Mouse (Mus musculus) ovary, adult 18-20 months (tissue): ENCODE data around the gene Sik3.

Source experiments
- DNase-seq: peaks from one replicate; pipeline ENCODE4 v3.0.0; 2022; ENCODE audit warnings: low spot score, mixed read lengths

Gene Sik3

DNA sequence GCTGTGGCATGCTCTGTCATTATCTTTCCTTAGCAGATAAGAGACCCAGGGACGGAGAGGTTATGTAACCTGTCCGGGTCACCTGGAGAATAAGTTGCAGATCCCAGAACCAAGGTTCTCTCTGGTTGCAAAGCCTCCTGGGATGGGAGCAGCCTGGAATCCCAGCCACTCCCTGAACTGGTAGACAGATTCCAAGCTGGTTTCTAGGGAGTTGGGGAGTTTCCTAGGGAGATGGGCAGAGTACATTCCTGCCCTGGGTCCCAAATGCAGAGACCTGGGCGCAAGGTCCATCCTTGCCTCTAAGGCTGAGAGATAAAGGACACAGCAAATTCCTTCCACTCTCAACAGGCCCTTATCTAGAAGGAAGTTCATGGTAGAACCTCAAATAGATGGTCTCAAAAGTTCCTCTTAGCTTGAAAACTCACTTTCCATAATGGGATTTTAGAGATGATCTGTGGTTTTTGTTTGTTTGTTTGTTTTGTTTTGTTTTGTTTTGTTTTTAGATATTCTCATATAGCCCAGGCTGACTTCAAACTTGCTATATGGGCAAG is 214.5 kb downstream of the Sik3 start:
- no peak for DNase-seq

DNA sequence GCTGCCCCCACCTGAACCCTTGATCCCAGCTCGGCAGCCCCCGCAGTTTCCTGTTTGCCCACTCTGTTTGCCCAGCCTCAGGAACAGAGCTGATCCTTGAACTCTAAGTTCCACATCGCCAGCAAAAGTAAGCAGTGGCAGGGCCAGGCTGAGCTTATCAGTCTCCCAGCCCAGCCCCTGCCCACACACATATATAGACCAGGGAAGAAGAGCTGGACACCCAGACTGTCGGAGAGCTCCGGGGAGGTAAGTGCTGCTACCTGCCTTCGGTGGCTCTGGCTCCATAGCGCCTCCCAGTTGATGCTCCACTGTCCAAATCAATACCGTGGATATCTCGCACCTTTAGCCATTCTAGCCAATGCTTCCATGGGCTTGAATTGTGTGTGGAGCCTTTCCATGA is 215.9 kb downstream of the Sik3 start, which contains the start of gene Apoa1:
TSS of gene Apoa1 (plus strand) at position 90 of the 400 bp plus-strand sequence.
- DNase-seq, result no peak

DNA sequence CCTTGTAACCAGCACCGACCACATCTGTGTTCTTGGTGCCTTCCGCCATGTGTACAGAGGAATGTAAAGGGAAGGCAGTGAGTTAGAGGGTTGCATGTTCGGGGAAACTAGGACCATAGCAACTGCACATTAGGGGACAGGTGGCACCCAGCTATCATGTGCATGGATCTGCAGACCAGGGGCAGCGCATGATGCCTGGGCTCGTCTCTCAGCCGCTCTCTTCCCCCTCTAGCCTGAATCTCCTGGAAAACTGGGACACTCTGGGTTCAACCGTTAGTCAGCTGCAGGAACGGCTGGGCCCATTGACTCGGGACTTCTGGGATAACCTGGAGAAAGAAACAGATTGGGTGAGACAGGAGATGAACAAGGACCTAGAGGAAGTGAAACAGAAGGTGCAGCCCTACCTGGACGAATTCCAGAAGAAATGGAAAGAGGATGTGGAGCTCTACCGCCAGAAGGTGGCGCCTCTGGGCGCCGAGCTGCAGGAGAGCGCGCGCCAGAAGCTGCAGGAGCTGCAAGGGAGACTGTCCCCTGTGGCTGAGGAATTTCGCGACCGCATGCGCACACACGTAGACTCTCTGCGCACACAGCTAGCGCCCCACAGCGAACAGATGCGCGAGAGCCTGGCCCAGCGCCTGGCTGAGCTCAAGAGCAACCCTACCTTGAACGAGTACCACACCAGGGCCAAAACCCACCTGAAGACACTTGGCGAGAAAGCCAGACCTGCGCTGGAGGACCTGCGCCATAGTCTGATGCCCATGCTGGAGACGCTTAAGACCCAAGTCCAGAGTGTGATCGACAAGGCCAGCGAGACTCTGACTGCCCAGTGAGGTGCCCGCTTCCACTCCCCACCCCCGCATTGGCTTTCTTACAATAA is 217.2 kb downstream of the Sik3 start:
- DNase-seq, result peak; percentile 73

DNA sequence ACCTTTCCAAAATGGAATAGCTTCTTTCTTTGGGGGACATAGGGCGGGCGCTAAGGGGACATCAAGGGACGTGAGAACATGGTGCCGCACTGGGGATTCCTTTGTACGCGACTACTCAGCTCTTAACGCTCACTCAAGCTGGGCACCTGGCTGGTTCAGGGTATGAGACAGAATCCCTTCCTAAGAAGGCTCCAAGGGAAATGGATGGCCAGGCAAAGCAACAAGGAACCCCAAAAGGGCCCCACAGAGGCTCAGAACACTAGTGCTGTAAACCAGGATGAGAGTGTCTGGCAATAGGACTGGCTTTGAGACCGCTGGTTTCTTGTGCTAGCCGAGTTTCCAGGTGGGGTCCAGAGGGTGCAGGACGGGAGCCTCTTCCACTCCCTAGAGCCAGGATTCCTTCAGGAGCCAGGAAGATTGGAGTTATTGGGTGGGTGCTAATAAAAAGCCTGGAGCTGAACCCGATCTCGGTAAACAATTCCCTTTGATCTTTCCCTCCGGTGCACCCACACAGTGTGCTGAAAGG is 217.9 kb downstream of the Sik3 start:
- DNase-seq, result no peak

DNA sequence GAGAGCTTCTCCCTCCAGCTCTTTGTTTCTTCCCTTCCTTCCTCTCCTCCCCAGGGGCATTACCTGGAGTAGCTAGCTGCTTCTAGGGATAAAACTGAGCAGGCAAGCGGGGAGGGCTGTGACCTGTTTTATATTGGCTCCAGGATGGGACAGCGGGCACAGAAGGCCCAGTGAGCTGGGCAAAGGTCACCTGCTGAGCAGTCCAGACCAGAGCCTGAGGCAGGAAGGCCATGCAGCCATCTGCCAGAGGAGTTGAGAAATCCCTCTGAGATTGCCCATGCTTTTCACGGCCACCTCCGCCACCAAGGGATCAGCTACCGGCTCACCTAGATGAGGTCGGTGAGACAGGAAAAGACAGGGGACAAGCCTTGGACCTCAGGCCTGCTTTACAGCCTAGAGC is 222.6 kb downstream of the Sik3 start:
- DNase-seq, result no peak

DNA sequence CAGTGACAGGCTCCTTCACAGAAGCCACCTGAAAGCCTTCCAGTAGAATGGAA is 222.8 kb downstream of the Sik3 start, which contains the start of gene Apoc3:
TSS of gene Apoc3 (minus strand) at position 41 of the 53 bp plus-strand sequence.
- DNase-seq, result no peak

DNA sequence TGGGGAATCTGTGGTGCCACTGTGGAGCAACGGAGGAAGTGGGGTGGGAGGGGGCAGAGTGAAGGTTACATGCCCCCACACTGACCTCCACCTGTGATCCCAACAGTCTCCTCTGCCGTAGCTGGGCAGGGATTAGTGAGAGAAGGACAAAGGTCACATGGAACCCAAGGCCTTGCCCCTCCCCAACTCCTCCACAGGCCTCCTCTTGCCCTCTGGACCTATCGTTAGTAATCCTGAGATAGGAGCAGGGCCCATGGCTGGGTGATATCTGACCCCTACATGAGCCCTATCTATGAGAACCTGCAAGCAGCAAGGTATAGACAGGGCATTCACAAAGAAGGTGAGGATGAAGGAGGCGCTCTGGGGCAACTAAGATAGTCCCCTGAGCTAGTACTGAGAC is 223.0 kb downstream of the Sik3 start:
- no peak for DNase-seq

DNA sequence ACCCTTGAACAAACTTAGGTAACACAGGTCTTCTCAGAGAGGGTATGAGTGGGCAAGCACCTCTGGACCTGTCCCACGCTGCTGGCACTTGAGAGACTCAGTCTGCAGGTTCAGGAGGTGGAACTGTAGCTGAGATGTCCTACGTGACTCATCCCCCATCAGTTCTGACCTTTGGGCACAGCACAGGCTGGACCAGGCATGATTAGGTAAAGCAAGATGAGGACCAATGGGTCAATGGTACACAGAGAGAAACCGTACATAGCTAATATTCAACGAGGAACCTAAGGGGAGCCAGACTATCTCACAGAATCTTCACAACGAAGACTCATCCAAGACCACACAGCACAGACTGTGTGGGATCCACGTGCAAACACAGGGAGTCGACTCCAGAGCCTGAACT is 226.2 kb downstream of the Sik3 start:
- DNase-seq, result no peak

DNA sequence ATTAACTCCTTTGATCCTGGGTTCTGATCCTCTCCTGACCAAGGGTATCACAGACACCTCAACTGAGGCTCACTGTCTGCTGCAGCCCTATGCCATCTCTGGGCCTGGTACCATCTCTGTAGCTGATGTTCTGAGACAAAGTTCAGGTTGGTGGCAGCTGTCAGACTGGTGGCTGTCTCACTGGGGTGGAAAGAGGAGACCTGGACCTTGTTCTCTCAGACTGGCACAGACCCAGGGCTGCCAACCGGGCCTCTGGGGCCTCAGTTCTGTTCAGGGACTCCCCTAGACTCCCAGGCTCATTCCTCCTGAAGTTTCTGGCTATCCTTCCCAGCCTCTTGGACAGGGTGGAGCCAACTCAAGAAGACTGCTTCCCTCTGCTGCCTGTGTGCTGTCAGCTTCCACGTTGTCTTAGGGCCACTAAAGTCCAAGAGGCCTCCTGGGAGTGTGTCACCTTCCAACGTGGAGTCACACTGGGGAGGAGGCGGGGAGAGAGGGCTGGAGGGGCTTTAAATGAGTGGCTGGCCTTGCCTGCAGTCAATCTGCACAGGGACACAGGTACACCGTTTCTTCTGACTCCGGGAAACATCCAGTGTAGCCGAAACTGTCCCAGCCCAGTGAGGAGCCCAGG is 228.0 kb downstream of the Sik3 start, which contains the start of gene Apoa4:
TSS of gene Apoa4 (plus strand) at position 171 of the 628 bp plus-strand sequence.
- no peak for DNase-seq

DNA sequence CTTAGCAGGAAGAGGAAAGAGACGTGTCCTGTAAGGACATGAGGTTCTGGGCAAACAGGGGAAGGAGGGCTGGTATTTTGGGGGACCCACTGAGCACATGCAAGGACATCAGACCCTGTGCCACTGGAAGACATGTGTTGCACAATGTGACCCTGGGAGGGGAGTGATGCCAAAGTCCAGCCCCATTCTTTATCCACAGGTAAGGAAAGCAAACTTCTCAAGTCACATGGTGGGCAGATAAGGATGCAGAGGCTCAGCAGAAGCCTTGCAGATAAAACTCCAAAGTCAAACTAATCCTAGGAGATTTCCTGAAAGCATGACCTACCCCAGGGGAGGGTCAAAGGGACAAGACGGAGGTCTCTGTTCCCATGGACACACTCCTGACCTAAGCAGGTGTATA is 229.2 kb downstream of the Sik3 start:
- no peak for DNase-seq

DNA sequence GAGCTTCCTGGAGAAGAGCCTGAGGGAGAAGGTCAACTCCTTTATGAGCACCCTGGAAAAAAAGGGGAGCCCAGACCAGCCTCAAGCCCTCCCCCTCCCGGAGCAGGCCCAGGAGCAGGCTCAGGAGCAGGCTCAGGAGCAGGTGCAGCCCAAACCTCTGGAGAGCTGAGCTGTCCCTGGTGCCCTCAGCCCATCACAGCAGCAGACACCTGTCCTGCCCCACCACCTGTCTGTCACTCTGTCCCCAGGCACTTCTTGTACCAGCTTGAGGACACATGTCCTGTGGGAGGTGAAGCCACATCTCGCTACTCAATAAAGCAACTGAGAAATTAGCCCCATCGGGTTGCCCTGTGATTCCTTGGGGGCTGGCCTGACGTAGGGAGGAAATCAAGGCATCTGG is 230.5 kb downstream of the Sik3 start:
- no peak for DNase-seq

DNA sequence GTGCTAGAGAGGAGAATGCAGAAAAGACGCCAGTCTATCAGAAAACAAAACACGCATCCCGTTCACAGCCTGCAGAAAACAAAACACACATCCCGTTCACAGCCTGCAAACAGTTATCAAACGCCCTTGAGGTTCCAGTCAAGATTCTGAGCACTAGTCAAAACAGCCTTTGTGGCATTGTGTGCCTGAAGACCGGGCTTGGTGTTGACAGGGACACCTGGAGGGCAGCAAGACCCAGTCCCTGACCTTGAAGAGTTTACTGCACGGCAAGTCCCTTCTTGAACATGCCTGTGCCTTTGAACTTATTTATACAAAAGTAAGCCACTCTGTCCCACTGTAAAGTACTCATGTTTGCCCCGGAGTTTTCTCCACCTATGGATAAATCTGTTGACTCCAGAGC is 231.0 kb downstream of the Sik3 start:
- DNase-seq, result peak; percentile 69

DNA sequence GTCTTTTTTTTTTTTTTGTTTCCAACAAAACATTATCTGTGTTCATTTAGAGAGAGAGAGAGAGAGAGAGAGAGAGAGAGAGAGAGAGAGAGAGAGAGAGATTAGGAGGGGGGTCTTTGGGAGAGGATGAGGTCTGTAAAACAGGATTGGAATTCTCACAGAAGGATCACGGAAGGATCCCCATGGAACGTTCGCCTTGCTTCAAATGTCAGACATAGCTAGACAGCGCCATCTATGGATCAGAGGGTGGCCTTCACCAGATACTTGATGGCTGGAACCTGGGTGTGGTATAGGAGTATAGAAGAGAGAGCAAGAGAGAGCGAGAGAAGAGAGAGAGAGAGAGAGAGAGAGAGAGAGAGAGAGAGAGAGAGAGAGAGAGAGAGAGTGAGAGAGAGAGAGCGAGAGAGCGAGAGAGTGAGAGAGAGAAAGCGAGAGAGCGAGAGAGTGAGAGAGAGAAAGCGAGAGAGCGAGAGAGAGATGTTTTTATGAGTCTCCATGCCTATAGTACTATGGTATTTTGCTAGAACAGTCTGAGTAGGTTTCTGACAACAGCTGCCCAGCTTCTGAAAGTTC is 234.2 kb downstream of the Sik3 start:
- no peak for DNase-seq

DNA sequence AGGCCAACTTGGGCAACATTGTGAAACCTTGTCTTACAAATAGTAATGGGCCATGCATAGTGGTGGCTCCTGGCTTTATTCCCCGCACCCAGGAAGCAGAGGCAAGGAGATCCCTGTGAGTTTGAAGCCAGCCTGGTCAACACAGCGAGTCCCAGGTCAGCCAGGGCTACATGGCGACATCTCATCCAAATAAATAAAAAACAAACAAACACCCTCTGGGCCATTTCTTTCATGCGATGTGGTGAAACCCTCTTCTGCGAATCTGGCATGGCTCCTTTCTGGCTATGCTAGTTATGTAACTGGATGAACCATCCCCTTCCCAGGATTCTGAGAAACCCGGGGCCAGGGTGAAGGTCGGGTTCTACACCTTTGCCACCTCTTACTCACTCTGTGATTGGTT is 243.6 kb downstream of the Sik3 start:
- DNase-seq, result no peak

DNA sequence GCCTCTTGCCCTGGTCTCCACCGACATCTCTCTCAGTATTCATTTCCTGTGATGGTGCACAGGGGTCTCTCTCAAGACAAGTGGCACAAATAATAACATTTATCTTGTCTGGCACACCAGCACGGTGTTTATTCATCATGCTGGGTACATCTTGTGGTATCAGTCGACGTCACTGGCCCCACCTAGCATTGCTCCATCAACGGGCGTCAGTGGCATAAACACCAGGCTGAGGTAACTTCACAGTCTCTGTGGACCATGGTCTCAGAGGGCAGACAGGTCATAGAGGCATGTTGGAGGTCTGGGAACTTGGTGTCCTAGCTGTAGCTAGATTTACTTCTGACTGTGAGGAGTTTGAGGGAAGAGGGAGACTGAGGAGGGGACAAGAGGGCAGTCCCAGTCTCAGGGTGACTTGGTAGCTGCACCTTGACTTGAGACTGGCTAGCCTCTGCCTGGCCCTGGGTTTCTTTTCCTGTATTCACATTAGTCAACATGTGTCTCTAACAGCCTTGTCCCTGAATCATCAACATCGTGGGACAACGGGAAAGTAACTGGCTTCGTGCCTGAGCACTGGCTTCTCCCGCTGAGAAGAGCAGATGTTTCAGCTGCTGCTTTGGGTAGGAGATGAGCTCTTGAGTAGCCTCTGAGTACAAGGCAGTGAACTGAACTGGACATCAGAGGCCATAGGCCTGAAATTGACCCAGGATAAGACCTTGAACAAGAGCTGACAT is 244.2 kb downstream of the Sik3 start:
- no peak for DNase-seq

DNA sequence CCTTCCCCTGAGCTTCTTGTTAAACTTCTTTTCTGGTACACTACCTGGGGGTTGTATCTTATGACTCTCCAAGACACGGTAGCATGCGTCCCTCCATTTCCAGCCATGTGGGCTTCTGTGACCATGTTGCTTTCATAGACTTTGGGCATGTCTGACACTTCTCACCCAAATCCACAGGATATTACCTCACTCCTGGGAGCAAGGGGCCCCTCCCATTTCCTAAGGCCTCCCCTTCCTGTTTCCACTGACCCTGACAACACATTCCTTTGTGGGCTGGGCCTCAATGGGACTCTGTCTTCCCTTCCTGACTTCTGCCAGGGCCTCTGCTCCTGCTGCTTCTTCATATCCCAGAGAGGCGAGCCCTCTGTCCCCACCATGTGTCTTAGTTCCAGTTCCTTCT is 244.9 kb downstream of the Sik3 start:
- DNase-seq, result no peak

DNA sequence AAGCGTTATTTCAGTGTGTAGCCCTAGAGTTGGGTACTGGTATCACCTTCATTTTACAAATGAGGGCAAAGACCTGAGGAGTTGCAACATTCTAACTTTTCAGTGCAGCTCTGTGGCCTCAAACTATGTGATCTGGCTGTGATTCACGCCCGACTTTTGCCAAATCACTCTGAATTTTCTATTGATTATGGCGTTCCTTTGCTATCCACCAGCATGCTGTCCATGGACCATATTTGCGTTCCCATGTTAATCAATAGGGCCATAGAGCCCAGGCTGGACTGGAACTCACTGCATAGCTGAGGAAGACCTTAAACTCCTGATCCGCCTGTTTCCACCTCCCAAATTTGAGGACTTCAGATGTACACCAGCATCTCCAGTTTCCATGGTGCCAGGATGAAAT is 246.5 kb downstream of the Sik3 start:
- no peak for DNase-seq

DNA sequence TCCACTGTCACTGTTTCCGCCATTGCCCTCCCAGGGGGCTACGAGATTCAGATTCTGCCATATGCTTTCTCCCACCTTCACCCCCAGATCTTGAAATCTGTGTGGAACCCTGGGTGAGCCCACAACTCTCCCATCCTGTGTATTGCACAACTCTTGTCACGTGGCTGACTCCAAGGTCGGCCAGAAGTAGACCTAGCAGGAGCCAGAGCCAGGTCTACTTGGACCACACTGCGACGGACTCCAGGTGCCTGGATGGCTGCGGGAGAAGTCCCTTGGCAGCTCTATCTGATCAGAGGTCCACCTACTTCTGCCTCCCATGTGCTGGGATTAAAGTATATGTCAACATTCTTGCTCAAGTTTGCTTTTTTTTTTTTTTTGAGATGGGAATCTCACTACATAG is 248.5 kb downstream of the Sik3 start:
- DNase-seq, result no peak

DNA sequence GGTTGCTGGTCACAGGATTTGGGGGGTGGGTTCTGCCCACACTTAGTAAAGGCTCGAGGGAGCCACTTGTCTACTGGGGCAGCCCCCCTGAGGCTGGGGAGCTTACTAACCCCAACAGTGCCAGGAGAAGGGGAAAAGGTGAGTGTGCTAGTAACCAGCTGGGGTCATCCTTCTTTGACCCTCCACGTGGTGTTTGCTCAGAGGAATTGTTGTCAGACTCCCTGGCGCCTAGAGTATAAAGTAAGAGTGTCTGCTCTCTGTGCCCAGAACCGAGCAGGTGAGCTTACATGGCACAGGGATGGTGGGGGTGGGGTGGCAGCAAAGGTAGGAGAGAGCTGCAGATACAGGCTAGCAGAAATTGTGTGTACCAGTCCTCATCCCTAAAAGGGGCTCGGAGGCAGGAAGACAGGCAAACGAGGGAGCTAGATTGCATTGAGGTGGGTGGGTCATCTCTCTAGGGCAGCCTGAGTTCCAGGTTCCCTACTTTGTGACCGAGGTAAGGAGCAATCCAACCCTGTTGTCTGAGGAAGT is 255.8 kb downstream of the Sik3 start, which contains the start of gene Apoa5:
TSS of gene Apoa5 (plus strand) at position 291 of the 531 bp plus-strand sequence.
- no peak for DNase-seq

DNA sequence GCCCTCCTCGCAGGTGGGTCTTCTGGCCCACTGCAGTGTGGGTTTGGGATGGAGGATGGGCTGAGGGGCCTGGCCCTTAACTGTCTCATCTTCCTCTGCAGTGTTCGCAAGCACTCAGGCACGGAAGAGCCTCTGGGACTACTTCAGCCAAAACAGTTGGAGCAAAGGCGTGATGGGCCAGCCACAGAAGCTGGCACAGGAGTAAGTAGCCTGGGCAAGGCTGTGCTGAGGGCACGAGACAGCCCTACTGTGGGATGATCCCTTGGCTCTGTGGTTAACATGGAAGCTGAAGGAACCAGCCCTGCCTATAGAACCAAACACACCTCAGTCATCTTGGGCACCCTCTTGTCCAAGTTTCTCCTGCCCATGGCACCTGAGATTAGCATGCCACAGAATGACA is 256.5 kb downstream of the Sik3 start:
- no peak for DNase-seq

DNA sequence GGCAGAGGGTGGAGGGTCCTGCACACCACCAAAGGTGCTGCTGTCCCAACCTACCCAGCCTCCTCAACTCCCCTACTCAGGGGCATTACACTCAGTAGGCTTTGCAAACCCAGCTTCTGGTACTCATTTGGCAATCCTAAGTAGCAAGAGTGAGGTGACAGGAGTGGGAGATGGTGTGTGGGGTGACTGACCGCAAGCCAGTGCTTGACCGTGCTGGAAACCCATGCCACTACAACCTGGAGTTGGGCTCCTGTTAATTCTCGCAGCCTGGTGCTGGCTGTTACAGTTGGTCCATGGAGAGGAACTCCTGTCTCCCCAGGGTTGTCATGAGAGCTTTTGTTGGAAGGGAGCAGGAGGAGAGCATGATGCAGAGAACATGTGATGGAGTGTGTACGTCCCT is 258.2 kb downstream of the Sik3 start:
- DNase-seq, result no peak

DNA sequence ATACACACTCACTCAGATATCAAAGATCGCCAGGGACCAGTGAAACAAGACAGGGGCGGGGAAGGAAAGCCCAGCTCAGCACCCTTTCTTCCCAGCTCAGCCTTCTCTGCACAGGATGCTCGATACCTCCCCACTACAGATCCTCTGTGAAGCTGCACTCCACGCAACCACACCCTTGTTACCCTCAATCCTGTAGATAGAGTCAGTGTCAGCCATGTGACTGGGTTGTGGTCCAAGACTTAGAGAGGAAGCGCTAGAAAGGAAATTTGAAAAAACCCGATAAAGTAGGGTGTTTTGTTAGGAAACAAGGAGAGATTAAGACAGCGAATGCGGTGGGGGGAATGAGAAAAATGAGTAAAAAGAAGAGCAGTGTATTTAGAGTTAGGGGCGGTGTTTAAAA is 259.4 kb downstream of the Sik3 start:
- no peak for DNase-seq
